In the genomic region with DNA sequence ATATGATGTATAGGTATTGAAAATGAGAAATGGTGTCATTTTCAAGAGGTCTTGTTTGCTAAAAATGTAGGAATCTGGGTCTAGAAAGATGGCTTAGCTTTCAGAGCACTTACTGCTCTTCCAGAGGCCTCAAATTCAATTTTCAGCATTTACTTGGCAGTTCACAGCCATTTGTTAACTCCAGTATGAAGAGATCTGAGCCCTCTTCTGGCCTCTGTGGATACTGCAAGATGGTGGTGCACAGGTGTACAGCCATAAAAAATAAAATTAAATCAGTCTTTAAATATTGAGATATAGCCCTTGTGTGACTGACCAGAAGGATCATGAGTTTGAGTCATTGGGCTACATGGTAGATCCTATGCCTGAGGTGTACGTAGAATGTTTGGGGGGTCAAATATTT, we compare ENCODE assay signal across 10 mouse cellular contexts.
DNase-seq lines count a peak whose midpoint lies in the region; ATAC-seq lines count a peak whose summit lies in the region.
"Had no signal": no experiment of that assay in that cellular context is flagged by ENCODE, and none has a peak within 500 bp of the region (broad histone marks: within the 10 kb centered on the region; RNA-seq: fewer than 3 reads in every experiment).

No protein-coding gene starts in this region.

- no peaks in the 10 kb centered on the region for H3K9me3 ChIP-seq in intestine, embryonic 14.5 days (ENCODE audit: control insufficient read depth, low read length)
- H3K9me3 ChIP-seq in intestine, embryonic 15.5 days = no peaks in the 10 kb centered on the region
- H3K9me3 ChIP-seq in embryonic facial prominence, embryonic 14.5 days (ENCODE audit: control insufficient read depth, low read length) = no peaks in the 10 kb centered on the region
- H3K9me3 ChIP-seq in hindbrain, embryonic 10.5 days = no peaks in the 10 kb centered on the region
- H3K9me3 ChIP-seq: hindbrain, embryonic 15.5 days; midbrain, embryonic 12.5 days had no signal

- no peak overlapping the region for H3K4me2 ChIP-seq in intestine, embryonic 14.5 days (ENCODE audit: low read length)
- H3K4me2 ChIP-seq in intestine, embryonic 15.5 days (replicated peaks) = no peak overlapping the region
- H3K4me2 ChIP-seq in embryonic facial prominence, embryonic 14.5 days (ENCODE audit: low read depth, low read length) = no peak overlapping the region
- H3K4me2 ChIP-seq: hindbrain, embryonic 15.5 days; midbrain, embryonic 12.5 days had no signal

- no peak overlapping the region for H3K27ac ChIP-seq in intestine, embryonic 14.5 days (ENCODE audit: low read depth)
- H3K27ac ChIP-seq in intestine, embryonic 15.5 days = no peak overlapping the region
- no peak overlapping the region for H3K27ac ChIP-seq in embryonic facial prominence, embryonic 14.5 days (replicated peaks; ENCODE audit: low read depth, low read length)
- no peak overlapping the region for H3K27ac ChIP-seq in hindbrain, embryonic 10.5 days
- H3K27ac ChIP-seq: hindbrain, embryonic 15.5 days; midbrain, embryonic 12.5 days had no signal

- 86% methylated on average over 1 of the region's 1 CpGs for WGBS in intestine, embryonic 14.5 days
- WGBS in intestine, embryonic 15.5 days = 86% methylated on average over 1 of the region's 1 CpGs
- WGBS in embryonic facial prominence, embryonic 14.5 days = 97% methylated on average over 1 of the region's 1 CpGs
- WGBS in hindbrain, embryonic 10.5 days = 92% methylated on average over 1 of the region's 1 CpGs

- H3K36me3 ChIP-seq in intestine, embryonic 14.5 days (ENCODE audit: control insufficient read depth, insufficient read depth, low read length) = no peaks in the 10 kb centered on the region
- H3K36me3 ChIP-seq in intestine, embryonic 15.5 days = no peaks in the 10 kb centered on the region
- H3K36me3 ChIP-seq in embryonic facial prominence, embryonic 14.5 days (ENCODE audit: control insufficient read depth, insufficient read depth, low read length) = no peaks in the 10 kb centered on the region
- no peaks in the 10 kb centered on the region for H3K36me3 ChIP-seq in hindbrain, embryonic 10.5 days
- H3K36me3 ChIP-seq: hindbrain, embryonic 15.5 days; midbrain, embryonic 12.5 days had no signal

- H3K4me3 ChIP-seq in intestine, embryonic 14.5 days (ENCODE audit: low read depth, low read length) = no peak overlapping the region
- no peak overlapping the region for H3K4me3 ChIP-seq in intestine, embryonic 15.5 days (replicated peaks)
- no peak overlapping the region for H3K4me3 ChIP-seq in embryonic facial prominence, embryonic 14.5 days (ENCODE audit: low read depth, low read length)
- no peak overlapping the region for H3K4me3 ChIP-seq in hindbrain, embryonic 10.5 days
- H3K4me3 ChIP-seq: hindbrain, embryonic 15.5 days; midbrain, embryonic 12.5 days had no signal

- peak; percentile 56 for DNase-seq in intestine, embryonic 14.5 days (ENCODE audit: low spot score)
- DNase-seq in 416B (ENCODE audit: low read depth) (peak; percentile 58), adipocyte (ENCODE audit: low spot score) (peak; percentile 28)
- DNase-seq in embryonic facial prominence, embryonic 14.5 days (ENCODE audit: low spot score) = peak; percentile 45
- DNase-seq in urinary bladder, postnatal 10 days (ENCODE audit: low spot score) = no peak
- DNase-seq in hindbrain, embryonic 10.5 days (ENCODE audit: low spot score) = no peak

- no peak overlapping the region for H3K9ac ChIP-seq in intestine, embryonic 14.5 days (ENCODE audit: low read length)
- H3K9ac ChIP-seq in intestine, embryonic 15.5 days = no peak overlapping the region
- H3K9ac ChIP-seq in embryonic facial prominence, embryonic 14.5 days (ENCODE audit: low read depth, low read length) = no peak overlapping the region
- H3K9ac ChIP-seq: hindbrain, embryonic 15.5 days; midbrain, embryonic 12.5 days had no signal

- ATAC-seq in intestine, embryonic 14.5 days (replicated peaks; ENCODE audit: low FRiP score, low TSS enrichment, low read depth) = no peak
- ATAC-seq in intestine, embryonic 15.5 days = no peak
- no peak for ATAC-seq in embryonic facial prominence, embryonic 14.5 days (ENCODE audit: low read depth)
- peak; percentile 84 for ATAC-seq in megakaryocyte-erythroid progenitor cell, adult 5-6 weeks (replicated peaks; ENCODE audit: low FRiP score, low TSS enrichment, poor library complexity, severe bottlenecking)

- H3K4me1 ChIP-seq in intestine, embryonic 14.5 days (replicated peaks; ENCODE audit: control insufficient read depth, insufficient read depth, low read length) = no peaks in the 10 kb centered on the region
- no peaks in the 10 kb centered on the region for H3K4me1 ChIP-seq in intestine, embryonic 15.5 days (replicated peaks)
- no peaks in the 10 kb centered on the region for H3K4me1 ChIP-seq in embryonic facial prominence, embryonic 14.5 days (ENCODE audit: control insufficient read depth, insufficient read depth, low read length)
- H3K4me1 ChIP-seq in hindbrain, embryonic 10.5 days (replicated peaks) = no peaks in the 10 kb centered on the region
- H3K4me1 ChIP-seq: hindbrain, embryonic 15.5 days; midbrain, embryonic 12.5 days had no signal

- no peaks in the 10 kb centered on the region for H3K27me3 ChIP-seq in intestine, embryonic 14.5 days (replicated peaks; ENCODE audit: control insufficient read depth, insufficient read depth, low read length)
- H3K27me3 ChIP-seq in intestine, embryonic 15.5 days (replicated peaks) = no peaks in the 10 kb centered on the region
- no peaks in the 10 kb centered on the region for H3K27me3 ChIP-seq in embryonic facial prominence, embryonic 14.5 days (replicated peaks; ENCODE audit: control insufficient read depth, insufficient read depth, low read length)
- H3K27me3 ChIP-seq in hindbrain, embryonic 10.5 days (ENCODE audit: insufficient read depth, poor library complexity, severe bottlenecking) = no peaks in the 10 kb centered on the region
- H3K27me3 ChIP-seq: hindbrain, embryonic 15.5 days; midbrain, embryonic 12.5 days had no signal

Comparison
In these comparisons a context has a peak if more than half of its experiments do, and no peak if none do; other contexts are left out.
1. DNase-seq: peak in intestine, embryonic 14.5 days (single experiment), 416B (single experiment), adipocyte (single experiment) and embryonic facial prominence, embryonic 14.5 days (single experiment); none in urinary bladder, postnatal 10 days (single experiment) and hindbrain, embryonic 10.5 days (single experiment).